Mouse (Mus musculus) liver, embryonic 14.5 days (tissue): ENCODE data around the gene Ndufaf8.

Source experiments
- CTCF ChIP-seq: IDR thresholded peaks from 2 replicates; pipeline ENCODE4 v1.5.1; 2016; ENCODE audit warnings: antibody characterized with exemption, low read depth, control low read depth
- EP300 ChIP-seq: IDR thresholded peaks from 2 replicates; pipeline ENCODE4 v1.6.1; 2016; ENCODE audit warnings: antibody characterized with exemption, low read depth

GRCm38 (mm10) chr11:120122126-120122525 is 23.4 kb downstream of the Ndufaf8 start:
- TF ChIP-seq CTCF, result no peak
- no peak for TF ChIP-seq EP300
